Mouse (Mus musculus) embryonic facial prominence, embryonic 15.5 days (tissue): ENCODE data around the gene Chkb. TPM values are rescaled to one million over a fixed set of nuclear protein-coding genes. Genes with fewer than 3 reads are reported as not detected.
A peak's percentile ranks its signal among the peaks of the same experiment; 100 is the strongest.

Experiments
- ATAC-seq: fragments of 200-750 bp; cut with Nextera tagmentation; 2 replicates; pipeline ENCODE4 v1.8.0; 2017; ENCODE audit warnings: low read depth, moderate TSS enrichment; ENCODE audit not compliant: insufficient number of reproducible peaks, low FRiP score, low TSS enrichment
- H3K27ac ChIP-seq: fragments of 300-500 bp; sonication (generic); replicated peaks from 2 replicates; pipeline ENCODE4 v1.5.1; 2015; ENCODE audit warnings: mild to moderate bottlenecking, inconsistent platforms
- H3K27me3 ChIP-seq: fragments of 300-500 bp; sonication (generic); 2 replicates; pipeline ENCODE4 v1.6.1; 2015; ENCODE audit warnings: inconsistent platforms
- H3K36me3 ChIP-seq: fragments of 300-500 bp; sonication (generic); 2 replicates; pipeline ENCODE4 v1.6.1; 2015; ENCODE audit warnings: mild to moderate bottlenecking, inconsistent platforms
- H3K4me1 ChIP-seq: fragments of 300-500 bp; sonication (generic); 2 replicates; pipeline ENCODE4 v1.6.1; 2015; ENCODE audit warnings: inconsistent platforms
- H3K4me2 ChIP-seq: fragments of 300-500 bp; sonication (generic); replicated peaks from 2 replicates; pipeline ENCODE4 v1.6.1; 2015; ENCODE audit warnings: mild to moderate bottlenecking, inconsistent platforms
- H3K4me3 ChIP-seq: fragments of 300-500 bp; sonication (generic); replicated peaks from 2 replicates; pipeline ENCODE4 v1.5.1; 2015; ENCODE audit warnings: mild to moderate bottlenecking, inconsistent platforms
- H3K9ac ChIP-seq: fragments of 300-500 bp; sonication (generic); 2 replicates; pipeline ENCODE4 v1.6.1; 2015; ENCODE audit warnings: inconsistent platforms
- H3K9me3 ChIP-seq: fragments of 300-500 bp; sonication (generic); replicated peaks from 2 replicates; pipeline ENCODE4 v1.6.1; 2016; ENCODE audit warnings: inconsistent platforms
- WGBS: fragments of 180-500 bp; shearing (Covaris S2); methylation state at CpG from one replicate; pipeline ENCODE4 v1.1.7; 2015; 5-methylcytosine and 5-hydroxymethylcytosine counted together
- polyA plus RNA-seq: library from polyadenylated mRNA; unstranded; fragments of >200 nt; fragmentation: Nextera tagmentation; extraction: Ambion mirVana; gene quantifications from 2 replicates; pipeline ENCODE4 v1.2.1, GENCODE M21; 2015

The Chkb gene
- polyA plus RNA-seq, 1 experiment from 2014 or later, result 59.6 TPM

DNA sequence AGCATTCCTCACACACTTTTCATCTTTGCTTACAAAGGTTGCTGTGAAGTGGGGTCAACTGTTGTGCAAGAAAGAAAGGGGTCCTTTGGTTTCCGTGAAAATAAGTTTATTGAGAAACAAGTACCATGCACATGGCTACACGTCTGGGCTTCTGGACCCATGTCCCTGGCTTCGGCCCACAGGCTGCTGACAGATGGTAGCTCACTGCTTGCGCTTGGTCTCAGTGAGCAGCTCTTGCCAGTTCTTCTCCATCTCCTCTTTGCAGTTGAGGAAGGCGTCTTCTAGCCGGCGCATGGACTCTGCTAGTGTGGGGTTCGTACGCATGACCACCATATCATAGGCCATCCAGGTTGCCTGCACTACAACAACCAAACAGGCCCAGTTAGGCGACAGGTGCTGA is 39.6 kb downstream of the Chkb start:
- Histone ChIP-seq H3K4me3 (no peak overlapping the region), H3K4me2 (no peak overlapping the region), H3K27me3 (no peaks in the 10 kb centered on the region), H3K27ac (no peak overlapping the region), H3K9me3 (no peaks in the 10 kb centered on the region), H3K9ac (no peak overlapping the region), H3K36me3 (no peaks in the 10 kb centered on the region), H3K4me1 (no peaks in the 10 kb centered on the region)
- WGBS, result 93% methylated on average over 10 of the region's 10 CpGs
- no peak for ATAC-seq

GRCm38 (mm10) chr15:89387127-89387526 is 42.6 kb downstream of the Chkb start:
- 29% methylated on average over 12 of the region's 12 CpGs for WGBS
- H3K27me3 ChIP-seq, result peaks cover 6% of the 10 kb centered on the region; the same call in 1 of the 2 replicates
- H3K4me2 ChIP-seq, result no peak overlapping the region
- no peaks in the 10 kb centered on the region for H3K9me3 ChIP-seq
- H3K4me1 ChIP-seq, result no peaks in the 10 kb centered on the region
- H3K9ac ChIP-seq, result no peak overlapping the region
- no peaks in the 10 kb centered on the region for H3K36me3 ChIP-seq
- H3K27ac ChIP-seq, result no peak overlapping the region
- H3K4me3 ChIP-seq, result no peak overlapping the region
- ATAC-seq, result no peak

- WGBS, result 81% methylated on average over 7 of the region's 7 CpGs
- no peak within 1 kb of the TSS for H3K4me3 ChIP-seq
These were observed 45.1 kb downstream of the Chkb start, which contains the start of gene Klhdc7b for GRCm38 (mm10) chr15:89384617-89385016. Gene Klhdc7b (plus strand): TSS chr15:89384917.

GRCm38 (mm10) chr15:89379429-89379828 is 50.3 kb downstream of the Chkb start:
- 12% methylated on average over 10 of the region's 10 CpGs for WGBS
- no peak overlapping the region for H3K9ac ChIP-seq
- no peaks in the 10 kb centered on the region for H3K36me3 ChIP-seq
- ATAC-seq, result no peak
- H3K27ac ChIP-seq, result no peak overlapping the region
- H3K4me1 ChIP-seq, result peaks cover 26% of the 10 kb centered on the region
- peak overlapping the region; percentile 38 for H3K4me3 ChIP-seq
- H3K4me2 ChIP-seq, result peak overlapping the region; percentile 55
- H3K27me3 ChIP-seq, result peaks cover 51% of the 10 kb centered on the region
- H3K9me3 ChIP-seq, result no peaks in the 10 kb centered on the region

More at GRCm38 (mm10) chr15:89384617-89385016, 45.1 kb downstream of the Chkb start, which contains the start of gene Klhdc7b:
- Histone ChIP-seq H3K4me1 (no peaks in the 10 kb centered on the region), H3K36me3 (no peaks in the 10 kb centered on the region), H3K9ac (no peak within 1 kb of the TSS), H3K27me3 (peaks cover 12% of the 10 kb centered on the region), H3K9me3 (no peaks in the 10 kb centered on the region), H3K4me2 (no peak within 1 kb of the TSS), H3K27ac (no peak within 1 kb of the TSS)
- ATAC-seq, result no peak

- Histone ChIP-seq H3K27ac (no peak within 1 kb of the TSS), H3K36me3 (no peaks in the 10 kb centered on the region), H3K9me3 (no peaks in the 10 kb centered on the region), H3K27me3 (peaks cover 51% of the 10 kb centered on the region), H3K4me2 (peak within 1 kb of the TSS; percentile 55), H3K4me1 (peaks cover 30% of the 10 kb centered on the region), H3K9ac (no peak within 1 kb of the TSS), H3K4me3 (peak within 1 kb of the TSS; percentile 38)
- no peak for ATAC-seq
- 1% methylated on average over 33 of the region's 33 CpGs for WGBS
These were observed 50.8 kb downstream of the Chkb start, which contains the start of gene Odf3b for GRCm38 (mm10) chr15:89378831-89379401. Gene Odf3b (minus strand): TSS chr15:89379282.

DNA sequence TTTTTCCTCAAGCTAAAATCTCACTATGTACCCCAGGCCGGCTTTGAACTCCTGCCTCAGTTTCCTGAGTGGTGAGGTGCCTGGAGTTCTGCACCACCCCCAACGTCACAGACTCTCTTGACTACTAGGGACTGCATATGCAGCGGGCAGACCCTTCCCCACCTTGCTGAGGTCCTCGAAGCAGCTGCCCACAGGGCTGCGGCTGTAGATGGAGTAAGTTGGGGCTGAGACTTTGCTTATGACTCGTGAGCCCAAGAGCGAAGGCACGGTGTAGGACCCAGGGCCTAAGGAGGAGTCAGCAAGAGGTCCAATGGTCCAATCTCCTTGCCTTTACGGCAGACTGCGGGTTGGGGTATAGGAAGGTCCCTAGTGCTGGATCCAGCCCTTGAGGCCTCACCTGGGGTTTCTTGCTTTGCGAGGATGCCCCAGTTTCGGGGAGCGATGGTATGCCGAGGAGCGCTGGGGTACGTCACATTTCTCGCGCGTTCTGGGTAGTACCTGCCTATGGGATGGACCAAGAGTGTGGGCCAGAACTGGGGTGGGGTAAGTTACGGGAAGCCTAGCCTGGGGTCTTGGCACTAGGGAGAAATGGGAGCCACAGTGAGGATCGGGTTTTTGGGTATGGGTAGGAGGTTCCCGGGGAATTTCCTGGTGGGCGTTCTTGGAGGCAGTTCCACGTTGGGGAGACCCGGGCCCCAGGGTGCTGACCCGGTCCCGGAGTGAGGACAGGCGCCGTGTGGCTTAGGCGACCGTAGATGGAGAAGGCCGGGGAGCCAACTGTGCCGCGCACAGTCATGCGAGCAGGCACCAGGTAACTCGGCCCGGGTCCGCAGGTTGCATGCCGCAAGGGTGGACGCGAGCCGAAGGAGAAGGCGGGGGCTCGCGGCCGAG is 51.5 kb downstream of the Chkb start:
- Histone ChIP-seq H3K4me1 (peaks cover 31% of the 10 kb centered on the region), H3K9ac (no peak overlapping the region), H3K9me3 (no peaks in the 10 kb centered on the region), H3K27me3 (peaks cover 51% of the 10 kb centered on the region), H3K36me3 (no peaks in the 10 kb centered on the region), H3K4me2 (peak overlapping the region; percentile 55), H3K4me3 (peak overlapping the region; percentile 38), H3K27ac (no peak overlapping the region)
- 9% methylated on average over 46 of the region's 46 CpGs for WGBS
- no peak for ATAC-seq

GRCm38 (mm10) chr15:89377362-89377761 is 52.3 kb downstream of the Chkb start:
- H3K9ac ChIP-seq, result no peak overlapping the region
- 3% methylated on average over 18 of the region's 18 CpGs for WGBS

GRCm38 (mm10) chr15:89376957-89377356 is 52.8 kb downstream of the Chkb start, which contains the start of gene Tymp:
Gene Tymp (minus strand): TSS chr15:89377039.
- H3K36me3 ChIP-seq, result peaks cover 6% of the 10 kb centered on the region
- H3K9me3 ChIP-seq, result no peaks in the 10 kb centered on the region
- H3K4me3 ChIP-seq, result no peak within 1 kb of the TSS
- ATAC-seq, result no peak
- 15% methylated on average over 16 of the region's 16 CpGs for WGBS
- no peak within 1 kb of the TSS for H3K9ac ChIP-seq
- no peak within 1 kb of the TSS for H3K27ac ChIP-seq
- H3K27me3 ChIP-seq, result peaks cover 45% of the 10 kb centered on the region
- peak within 1 kb of the TSS; percentile 12 for H3K4me2 ChIP-seq
- peaks cover 42% of the 10 kb centered on the region for H3K4me1 ChIP-seq

More at GRCm38 (mm10) chr15:89377362-89377761, 52.3 kb downstream of the Chkb start:
- Histone ChIP-seq H3K27me3 (peaks cover 45% of the 10 kb centered on the region), H3K4me1 (peaks cover 38% of the 10 kb centered on the region), H3K9me3 (no peaks in the 10 kb centered on the region), H3K27ac (no peak overlapping the region), H3K36me3 (peaks cover 2% of the 10 kb centered on the region), H3K4me3 (no peak overlapping the region), H3K4me2 (peak overlapping the region; percentile 12)
- no peak for ATAC-seq

Other genes starting within 250 kb of the Chkb start
- gene Plxnb2, start 249.1 kb downstream of the Chkb start, polyA plus RNA-seq, result 157 and 161 TPM in 2 replicates
- 16.3 and 16.7 TPM in 2 replicates for gene Dennd6b, start 233.4 kb downstream of the Chkb start, polyA plus RNA-seq
- gene Ppp6r2, start 218.4 kb downstream of the Chkb start, polyA plus RNA-seq, result 33.3 and 35.8 TPM in 2 replicates
- 57.3 and 65.5 TPM in 2 replicates for gene Sbf1, start 114.6 kb downstream of the Chkb start, polyA plus RNA-seq
- 0.55 and 0.91 TPM in 2 replicates for gene Adm2, start 107.2 kb downstream of the Chkb start, polyA plus RNA-seq
- gene Miox, start 95.5 kb downstream of the Chkb start, polyA plus RNA-seq, result not detected in 2 replicates
- gene Lmf2, start 74.2 kb downstream of the Chkb start, polyA plus RNA-seq, result 73.0 and 79.9 TPM in 2 replicates
- 150 and 160 TPM in 2 replicates for gene Ncaph2, start 74.2 kb downstream of the Chkb start, polyA plus RNA-seq
- gene Sco2, start 56.1 kb downstream of the Chkb start, polyA plus RNA-seq, result 4.9 and 6.9 TPM in 2 replicates
- 1.8 and 2.0 TPM in 2 replicates for gene Tymp, start 52.9 kb downstream of the Chkb start, polyA plus RNA-seq
- 8.2 and 14.5 TPM in 2 replicates for gene Odf3b, start 50.6 kb downstream of the Chkb start, polyA plus RNA-seq
- gene Klhdc7b, start 45.0 kb downstream of the Chkb start, polyA plus RNA-seq, result not detected in 2 replicates
- gene Syce3, start 19.4 kb downstream of the Chkb start, polyA plus RNA-seq, result not detected in 2 replicates
- 0.97 and 1.1 TPM in 2 replicates for gene Cpt1b, start 4.0 kb downstream of the Chkb start, polyA plus RNA-seq
- gene C730034F03Rik, start 319 bp downstream of the Chkb start, polyA plus RNA-seq, result 4.8 TPM in 2 replicates
- gene Gm44502, start 212 bp downstream of the Chkb start, polyA plus RNA-seq, result not detected in 2 replicates
- gene Mapk8ip2, start 24.0 kb upstream of the Chkb start, polyA plus RNA-seq, result 3.4 and 4.9 TPM in 2 replicates
- 27.8 and 30.1 TPM in 2 replicates for gene Arsa, start 47.5 kb upstream of the Chkb start, polyA plus RNA-seq
- 2.3 and 3.0 TPM in 2 replicates for gene Shank3, start 69.7 kb upstream of the Chkb start, polyA plus RNA-seq
- gene Acr, start 138.4 kb upstream of the Chkb start, polyA plus RNA-seq, result 0.13 and 0.24 TPM in 2 replicates
- 46.2 and 57.3 TPM in 2 replicates for gene Rabl2, start 162.0 kb upstream of the Chkb start, polyA plus RNA-seq